Mouse (Mus musculus): Measurements from ENCODE around the gene Gm49333.
A peak's percentile ranks its signal among the peaks of the same experiment; 100 is the strongest.
"Not testable (repeated sequence)": the region's sequence is repeated elsewhere in the genome, so short reads cannot be mapped to it uniquely, and the experiment has no call there.

Gene Gm49333

DNA sequence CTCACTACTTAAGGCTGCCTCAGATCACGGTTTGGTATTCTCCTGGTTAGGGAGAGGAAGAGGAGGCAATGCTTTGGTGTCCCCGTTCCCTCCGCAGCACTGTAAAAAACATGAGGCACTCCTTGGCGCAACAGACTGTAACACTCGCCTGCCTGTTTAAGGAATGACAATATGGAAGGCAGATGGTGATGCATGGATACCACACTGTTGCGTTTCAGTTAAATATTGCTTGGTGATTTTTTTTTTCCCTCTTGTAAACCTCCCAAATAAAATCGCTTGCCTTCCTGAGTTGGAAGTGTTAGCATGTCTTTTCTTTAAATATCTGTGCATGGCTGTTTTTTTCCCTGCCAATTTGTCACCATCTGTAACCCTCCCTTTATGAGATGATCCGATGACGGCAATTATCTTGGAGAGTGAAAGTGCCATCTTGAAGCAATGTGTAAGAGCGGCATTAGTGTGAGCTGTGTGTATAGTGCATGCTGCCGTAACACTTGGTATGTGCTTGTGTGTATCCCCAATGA is 17.5 kb downstream of the Gm49333 start:
- no peak for DNase-seq (ENCODE audit: low spot score)

DNA sequence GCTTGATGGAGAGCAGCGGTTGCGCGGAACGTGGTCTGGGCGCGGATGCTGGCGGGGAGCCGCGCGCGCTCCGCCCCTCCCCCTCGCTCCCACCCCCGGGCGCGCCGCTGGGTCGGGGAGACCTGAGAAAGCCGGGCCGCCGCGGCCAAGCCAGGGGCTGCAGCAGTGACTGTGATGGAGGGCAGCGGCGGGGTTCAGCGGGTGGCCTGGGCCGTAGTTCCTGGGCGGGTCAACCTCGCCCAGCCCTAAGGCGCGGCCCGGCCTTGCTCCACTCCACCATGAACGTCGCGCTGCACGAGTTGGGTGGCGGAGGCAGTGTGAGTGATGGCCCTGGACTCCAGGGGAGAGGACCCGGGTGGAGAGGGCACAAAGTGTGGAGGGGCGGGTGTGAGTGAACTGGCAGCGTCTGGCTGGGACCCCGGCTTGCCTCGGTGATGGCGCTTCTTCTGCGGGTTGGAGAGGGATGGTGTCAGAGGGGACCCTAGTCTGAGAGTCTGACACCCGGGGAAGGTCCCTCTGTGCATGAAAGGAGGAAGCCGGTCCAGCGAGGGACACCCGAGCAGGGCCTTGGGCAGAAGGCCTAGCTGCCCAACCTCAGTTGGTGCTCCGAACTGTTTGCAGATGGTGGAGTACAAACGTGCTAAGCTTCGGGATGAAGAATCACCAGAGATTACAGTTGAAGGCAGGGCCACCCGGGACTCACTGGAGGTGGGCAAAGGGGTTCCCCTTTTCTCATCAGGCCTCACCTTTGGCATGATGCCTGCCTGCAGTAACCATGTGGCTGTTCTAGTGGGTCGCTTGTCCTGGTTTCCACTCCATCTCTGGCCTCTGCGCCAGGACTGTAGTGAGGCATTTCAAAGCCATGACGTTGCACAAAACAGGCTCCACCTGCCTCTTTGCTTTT is 18.6 kb downstream of the Gm49333 start, which contains the start of gene Ece2:
TSS of gene Ece2 (plus strand) at position 98 of the 904 bp plus-strand sequence.
- no peak for DNase-seq (ENCODE audit: low spot score)

DNA sequence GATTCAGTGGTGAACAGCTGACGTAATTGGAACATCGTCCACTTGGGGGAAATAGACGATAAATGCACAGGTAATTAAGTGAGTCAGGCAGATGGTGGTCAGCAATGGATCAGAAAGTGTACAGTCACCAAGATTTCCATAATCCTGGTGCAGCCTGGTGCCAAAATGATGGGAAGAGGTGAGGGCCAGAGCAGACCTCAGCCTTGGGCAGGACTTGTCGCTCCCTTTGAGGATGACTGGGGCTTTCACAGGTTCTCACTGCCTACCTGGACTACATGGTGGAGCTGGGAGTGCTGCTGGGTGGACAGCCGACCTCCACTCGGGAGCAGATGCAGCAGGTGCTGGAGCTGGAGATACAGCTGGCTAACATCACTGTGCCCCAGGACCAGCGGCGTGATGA is 26.0 kb downstream of the Gm49333 start:
- no peak for DNase-seq (ENCODE audit: low spot score)

DNA sequence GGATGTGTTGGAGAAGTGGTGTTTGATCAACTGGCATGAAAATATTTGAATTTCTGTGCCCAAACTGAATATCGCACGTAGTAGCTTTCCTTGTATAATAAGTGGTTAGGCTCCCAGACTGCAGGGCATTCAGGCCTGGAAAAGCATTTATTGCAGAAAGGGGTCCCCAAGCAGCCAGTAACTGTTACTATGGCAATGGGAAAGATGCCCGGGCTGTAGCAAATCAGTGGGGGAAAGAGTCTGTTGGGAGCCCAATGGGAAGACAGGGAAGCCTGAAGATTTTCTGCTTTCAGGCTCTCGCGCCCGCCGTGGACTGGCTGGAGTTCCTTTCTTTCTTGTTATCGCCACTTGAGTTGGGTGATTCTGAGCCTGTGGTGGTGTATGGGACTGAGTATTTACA is 27.0 kb downstream of the Gm49333 start:
- DNase-seq (ENCODE audit: low spot score): no peak

DNA sequence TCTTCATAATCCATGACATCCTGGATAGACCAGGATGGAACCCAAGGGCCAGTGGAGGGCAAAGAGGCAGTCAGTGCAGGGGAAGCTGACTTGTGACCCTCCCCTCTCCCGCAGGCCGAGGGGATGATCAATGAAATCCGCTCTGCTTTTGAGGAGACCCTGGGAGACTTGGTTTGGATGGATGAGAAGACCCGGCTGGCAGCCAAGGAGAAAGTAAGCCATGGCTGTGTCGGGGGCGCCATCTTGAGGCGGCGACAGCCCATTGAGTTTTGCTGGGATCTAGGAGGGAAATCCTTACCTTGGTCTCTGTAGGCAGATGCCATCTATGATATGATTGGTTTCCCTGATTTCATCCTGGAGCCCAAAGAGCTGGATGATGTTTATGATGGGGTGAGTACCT is 30.8 kb downstream of the Gm49333 start:
- DNase-seq (ENCODE audit: low spot score): peak; percentile 36

DNA sequence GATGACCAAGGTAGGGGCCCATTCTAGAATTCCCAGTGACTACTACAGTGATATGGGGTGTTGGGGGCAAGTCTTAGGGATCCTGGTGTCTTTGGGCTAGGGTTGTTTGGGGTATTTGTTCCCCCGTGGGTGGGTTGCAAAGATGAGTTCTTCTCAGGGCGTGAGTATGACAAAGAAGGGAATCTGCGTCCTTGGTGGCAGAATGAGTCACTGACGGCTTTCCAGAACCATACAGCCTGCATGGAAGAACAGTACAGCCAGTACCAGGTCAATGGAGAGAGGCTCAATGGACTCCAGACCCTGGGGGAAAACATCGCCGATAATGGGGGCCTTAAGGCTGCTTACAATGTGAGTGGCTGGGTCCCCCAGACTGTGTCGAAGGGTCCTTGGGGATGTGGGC is 32.5 kb downstream of the Gm49333 start:
- no peak for DNase-seq (ENCODE audit: low spot score)

DNA sequence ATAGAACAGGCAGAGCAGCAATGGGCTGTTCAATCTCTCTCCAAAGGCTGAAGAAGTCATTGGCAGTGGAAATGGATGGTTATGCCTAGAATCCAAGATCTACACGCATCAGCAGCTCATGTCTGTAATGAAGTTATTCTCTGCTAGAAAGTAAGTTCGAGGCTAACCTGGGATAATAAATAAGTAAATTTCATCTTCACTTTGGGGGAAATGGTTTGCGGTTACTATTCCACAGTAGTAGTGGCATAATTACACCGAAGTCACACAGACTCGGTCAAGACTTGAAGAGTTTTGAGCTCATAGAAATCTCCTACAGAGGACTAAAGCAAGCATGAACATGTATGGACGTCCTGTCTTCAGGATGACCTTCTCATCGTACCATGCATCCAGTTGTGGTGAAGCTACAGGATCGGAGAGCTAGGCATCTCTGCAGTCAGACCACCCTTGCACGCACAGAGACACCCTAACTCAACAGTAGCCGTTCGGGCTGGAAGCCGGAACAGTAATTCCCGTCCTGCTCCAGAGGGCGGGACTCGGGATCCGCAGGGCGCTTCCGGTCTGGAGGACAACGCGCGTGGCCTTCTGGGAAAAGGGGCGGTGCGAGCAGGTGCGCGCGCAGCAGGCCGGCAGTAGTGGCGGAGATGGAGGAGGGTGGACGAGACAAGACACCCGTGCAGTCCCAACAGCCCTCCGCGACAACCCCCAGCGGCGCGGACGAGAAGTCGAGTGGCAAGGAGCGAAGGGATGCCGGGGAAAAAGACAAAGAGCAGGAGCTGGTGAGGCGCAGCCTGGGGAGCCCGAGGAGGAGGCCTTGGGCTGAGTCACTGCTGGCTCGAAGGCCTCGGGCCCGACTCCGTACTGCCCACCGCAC is 39.9 kb downstream of the Gm49333 start, which contains the start of gene Psmd2:
TSS of gene Psmd2 (plus strand) at position 577 of the 871 bp plus-strand sequence.
- peak; percentile 91 for DNase-seq (ENCODE audit: low spot score)

DNA sequence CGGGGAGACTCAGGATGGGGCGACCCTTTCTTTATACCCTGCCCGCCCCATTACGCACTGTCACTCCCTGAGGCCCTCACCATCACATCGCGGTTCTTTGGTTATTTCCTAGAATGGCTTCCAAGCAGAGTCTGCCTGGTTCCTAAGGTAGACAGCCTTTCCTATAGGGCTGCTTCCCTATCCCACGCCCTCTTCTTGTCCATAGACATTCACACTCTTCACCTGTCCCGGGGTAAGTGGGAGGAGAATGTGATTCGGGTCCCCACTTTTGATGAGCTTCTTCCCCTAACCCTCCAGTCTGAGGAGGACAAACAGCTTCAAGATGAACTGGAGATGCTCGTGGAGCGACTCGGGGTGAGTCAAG is 40.5 kb downstream of the Gm49333 start:
- no peak for DNase-seq (ENCODE audit: low spot score)

DNA sequence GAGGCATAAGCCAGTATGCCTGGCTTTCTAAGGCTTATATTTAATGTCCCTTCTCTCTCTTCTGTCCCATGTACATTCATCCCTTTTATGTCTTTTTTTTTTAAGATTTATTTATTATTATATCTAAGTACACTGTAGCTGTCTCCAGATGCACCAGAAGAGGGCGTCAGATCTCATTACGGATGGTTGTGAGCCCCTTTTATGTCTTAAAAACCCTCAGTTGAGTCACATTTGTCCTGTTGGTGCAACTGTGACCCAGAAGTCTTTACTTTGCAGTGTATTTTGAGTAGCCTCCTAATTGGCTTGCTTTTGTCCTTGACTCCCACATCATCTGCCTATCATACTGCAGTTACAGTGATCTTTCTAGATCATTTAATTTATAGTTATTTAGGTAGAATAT is 41.9 kb downstream of the Gm49333 start:
- no peak for DNase-seq (ENCODE audit: low spot score)

DNA sequence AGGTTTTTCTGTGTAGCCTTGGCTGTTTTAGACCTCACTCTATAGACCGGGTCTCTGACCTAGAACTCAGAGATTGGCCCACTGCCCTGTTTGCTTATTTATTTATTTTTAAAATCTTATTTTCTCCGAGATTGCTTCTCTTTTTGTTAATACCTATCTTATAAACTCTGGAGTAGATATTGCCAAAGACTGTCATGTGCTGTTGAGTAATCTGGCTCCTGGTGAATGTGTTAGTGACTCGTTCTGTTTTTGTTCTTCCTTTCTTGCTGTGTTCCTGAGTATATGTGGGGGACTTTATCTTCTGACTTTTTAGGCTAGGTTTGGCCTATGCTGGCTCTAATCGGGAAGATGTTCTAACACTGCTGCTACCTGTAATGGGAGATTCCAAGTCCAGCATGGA is 46.3 kb downstream of the Gm49333 start:
- DNase-seq (ENCODE audit: low spot score): no peak

DNA sequence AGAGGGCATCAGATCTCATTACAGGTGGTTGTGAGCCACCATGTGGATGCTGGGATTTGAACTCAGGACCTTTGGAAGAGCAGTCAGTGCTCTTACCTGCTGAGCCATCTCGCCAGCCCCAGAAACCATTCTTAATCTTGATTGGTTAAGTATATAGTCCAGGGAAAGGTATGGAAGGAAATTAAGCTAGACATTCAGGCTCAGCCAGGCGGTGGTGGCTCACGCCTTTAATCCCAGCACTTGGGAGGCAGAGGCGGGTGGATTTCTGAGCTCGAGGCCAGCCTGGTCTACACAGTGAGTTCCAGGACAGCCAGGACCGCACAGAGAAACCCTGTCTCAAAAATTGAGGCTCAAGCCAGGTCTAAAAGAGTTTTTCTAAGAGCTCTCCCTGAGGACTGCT is 56.6 kb downstream of the Gm49333 start, which contains the start of gene Eif4g1:
TSS of gene Eif4g1 (plus strand) at position 301 of the 400 bp plus-strand sequence.
- DNase-seq (ENCODE audit: low spot score): not testable (repeated sequence)

DNA sequence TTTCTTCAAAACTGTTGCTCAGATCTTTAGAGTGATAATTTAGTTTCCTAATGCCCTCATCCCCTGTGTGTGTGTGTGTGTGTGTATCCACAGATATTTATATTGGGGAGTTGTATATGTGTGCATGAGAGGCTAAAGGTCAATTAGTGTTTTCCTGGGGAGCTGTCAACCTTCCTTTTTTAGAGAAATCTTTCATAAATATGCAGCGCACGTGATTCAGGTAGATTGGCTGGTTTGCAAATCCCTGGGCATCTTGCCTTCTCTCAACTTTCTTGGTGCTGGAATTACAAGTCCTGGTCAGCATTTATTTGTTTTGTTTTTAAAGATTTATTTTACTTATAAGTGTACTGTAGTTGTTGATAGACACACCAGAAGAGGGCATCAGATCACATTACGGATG is 58.9 kb downstream of the Gm49333 start:
- DNase-seq (ENCODE audit: low spot score): no peak

DNA sequence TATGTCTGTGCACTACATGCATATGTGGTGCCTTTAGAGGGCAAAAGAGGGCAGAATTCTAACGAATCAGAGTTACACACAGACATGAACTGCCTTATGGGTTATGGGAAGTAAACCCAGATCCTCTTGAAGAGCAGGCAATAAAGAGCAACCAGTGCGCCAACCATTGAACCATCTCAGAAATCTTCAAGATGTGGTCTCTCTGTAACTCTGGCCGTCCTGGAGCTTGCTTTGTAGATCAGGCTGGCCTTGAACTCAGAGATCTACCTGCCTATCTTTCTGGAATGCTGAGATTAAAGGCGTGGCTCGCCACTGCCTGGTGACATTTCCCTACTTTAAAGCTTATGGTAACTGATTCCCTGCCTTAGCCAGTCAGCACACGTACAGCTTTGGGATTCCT is 60.5 kb downstream of the Gm49333 start:
- DNase-seq (ENCODE audit: low spot score): no peak

DNA sequence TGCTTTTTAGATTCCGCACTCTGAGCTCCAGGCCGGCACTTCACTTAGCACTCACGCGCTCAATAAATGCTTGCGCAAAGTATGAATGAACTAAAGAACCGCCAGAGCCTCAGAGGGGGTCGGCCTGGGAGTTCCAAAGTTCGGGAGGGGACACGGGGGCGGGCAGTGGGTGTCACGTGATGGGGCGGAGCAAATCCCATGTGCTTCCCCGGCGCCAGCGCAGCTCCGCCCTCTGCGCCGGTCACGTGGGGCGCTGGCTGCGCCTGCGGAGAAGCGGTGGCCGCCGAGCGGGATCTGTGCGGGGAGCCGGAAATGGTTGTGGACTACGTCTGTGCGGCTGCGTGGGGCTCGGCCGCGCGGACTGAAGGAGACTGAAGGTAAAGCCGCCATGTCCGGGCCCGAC is 61.1 kb downstream of the Gm49333 start:
- peak; percentile 87 for DNase-seq (ENCODE audit: low spot score)

DNA sequence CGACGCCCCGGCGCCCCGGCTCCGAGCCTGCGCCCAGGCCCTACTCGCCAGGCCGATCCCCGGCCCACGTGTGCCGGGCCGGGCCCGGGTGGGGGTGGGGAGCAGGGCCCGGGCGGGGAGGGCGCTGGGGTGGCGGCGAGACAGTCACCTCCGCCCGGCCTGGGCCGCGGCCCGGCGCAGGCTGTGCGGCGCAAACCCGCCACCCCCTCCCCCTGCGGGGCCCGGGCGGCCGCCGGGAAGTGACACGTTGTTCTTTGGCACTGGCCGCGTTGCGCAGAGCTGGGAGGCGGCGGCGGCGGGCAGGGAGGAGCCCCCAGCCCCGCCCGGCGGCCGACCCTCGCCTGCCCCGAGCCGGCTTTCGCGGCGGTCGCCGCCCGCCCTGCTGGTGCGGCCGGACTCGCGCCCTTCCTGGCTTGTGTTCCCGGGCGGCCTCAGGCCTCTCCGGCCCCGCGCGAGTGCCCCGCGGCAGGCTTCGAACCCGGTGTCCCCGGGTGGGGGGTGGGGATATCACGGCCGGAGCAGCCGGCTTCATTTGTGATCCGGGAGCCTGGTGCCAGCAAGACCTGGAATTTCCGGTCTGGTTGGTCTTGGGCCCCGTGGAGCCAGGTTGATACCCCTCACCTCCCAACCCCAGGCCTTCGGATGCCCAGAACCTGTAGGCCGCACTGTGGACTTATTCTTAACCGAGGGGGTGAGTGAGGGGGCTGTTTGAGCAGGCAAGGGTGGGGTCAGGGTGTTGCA is 61.7 kb downstream of the Gm49333 start:
- DNase-seq (ENCODE audit: low spot score): no peak

DNA sequence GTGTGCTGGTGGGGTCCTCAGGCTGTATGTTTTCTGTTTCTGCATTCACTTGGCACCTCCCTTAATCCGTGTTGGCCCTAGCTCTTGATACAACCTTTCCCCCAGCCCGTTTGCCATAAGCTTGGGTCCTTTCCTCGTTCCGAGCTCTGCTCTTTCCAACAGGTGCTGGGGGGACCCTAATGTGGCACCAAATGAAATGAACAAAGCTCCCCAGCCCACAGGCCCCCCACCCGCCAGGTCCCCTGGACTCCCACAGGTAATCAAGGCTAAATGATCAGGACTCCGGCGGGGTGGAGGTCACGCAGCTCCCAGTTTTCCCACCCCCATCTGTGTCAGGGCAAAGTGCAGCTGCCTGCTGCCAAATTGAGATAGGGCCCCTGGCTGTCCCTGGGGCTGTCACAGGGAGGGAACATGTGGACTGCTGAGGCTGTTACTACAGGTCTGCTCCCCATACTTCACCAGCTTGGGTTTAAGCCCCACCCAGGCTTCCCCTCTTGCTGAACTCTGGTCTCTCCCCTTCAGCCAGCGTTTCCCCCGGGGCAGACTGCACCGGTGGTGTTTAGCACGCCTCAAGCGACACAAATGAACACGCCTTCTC is 62.4 kb downstream of the Gm49333 start:
- DNase-seq (ENCODE audit: low spot score): peak; percentile 67

DNA sequence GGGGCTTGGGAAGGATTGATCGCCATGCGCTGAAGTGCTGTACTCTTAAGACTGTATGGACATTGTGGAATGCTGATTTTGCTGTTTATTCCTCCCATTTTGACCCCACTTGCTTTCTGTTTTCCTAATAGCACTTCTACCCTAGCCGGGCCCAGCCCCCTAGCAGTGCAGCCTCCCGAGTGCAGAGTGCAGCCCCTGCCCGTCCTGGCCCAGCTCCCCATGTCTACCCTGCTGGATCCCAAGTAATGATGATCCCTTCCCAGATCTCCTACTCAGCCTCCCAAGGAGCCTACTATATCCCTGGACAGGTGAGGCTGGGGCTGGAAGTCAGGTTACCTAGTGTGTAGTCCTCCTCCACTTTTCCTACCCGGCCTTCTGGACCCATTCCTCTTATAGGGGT is 63.8 kb downstream of the Gm49333 start:
- DNase-seq (ENCODE audit: low spot score): no peak

DNA sequence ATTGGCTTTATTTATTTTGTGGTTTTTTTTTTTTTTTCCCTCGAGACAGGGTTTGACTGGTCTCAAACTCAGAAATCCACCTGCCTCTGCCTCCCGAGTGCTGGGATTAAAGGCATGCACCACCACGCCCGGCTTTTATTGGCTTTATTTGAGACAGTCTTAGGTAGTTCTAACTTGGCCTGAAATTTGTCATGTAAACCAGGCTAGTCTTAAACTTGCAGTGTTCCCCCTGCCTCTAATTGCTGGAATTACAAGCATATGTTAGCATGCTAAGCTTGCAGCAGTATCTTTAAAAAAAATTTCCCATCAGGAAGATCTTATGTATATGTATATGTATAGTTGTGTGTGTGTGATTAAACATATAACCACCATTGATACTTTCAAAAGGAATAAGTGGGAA is 65.3 kb downstream of the Gm49333 start:
- no peak for DNase-seq (ENCODE audit: low spot score)

DNA sequence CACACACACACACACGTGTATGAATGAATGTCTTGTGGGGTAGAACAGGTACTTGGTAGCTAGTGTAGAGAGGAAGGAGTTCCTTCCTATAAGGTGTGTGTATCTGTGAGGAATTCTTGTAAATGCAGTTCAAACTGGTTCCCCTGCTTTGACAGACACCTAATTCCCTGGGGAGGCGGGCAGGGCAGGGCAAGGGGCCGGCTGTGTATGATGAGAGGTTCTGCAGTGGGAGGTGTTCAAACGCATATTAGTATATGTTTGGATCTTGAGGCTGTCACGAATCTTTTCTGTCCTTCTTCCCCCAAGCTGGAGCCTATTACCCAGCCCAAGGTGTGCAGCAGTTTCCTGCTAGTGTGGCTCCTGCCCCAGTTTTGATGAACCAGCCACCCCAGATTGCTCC is 66.0 kb downstream of the Gm49333 start:
- no peak for DNase-seq (ENCODE audit: low spot score)

DNA sequence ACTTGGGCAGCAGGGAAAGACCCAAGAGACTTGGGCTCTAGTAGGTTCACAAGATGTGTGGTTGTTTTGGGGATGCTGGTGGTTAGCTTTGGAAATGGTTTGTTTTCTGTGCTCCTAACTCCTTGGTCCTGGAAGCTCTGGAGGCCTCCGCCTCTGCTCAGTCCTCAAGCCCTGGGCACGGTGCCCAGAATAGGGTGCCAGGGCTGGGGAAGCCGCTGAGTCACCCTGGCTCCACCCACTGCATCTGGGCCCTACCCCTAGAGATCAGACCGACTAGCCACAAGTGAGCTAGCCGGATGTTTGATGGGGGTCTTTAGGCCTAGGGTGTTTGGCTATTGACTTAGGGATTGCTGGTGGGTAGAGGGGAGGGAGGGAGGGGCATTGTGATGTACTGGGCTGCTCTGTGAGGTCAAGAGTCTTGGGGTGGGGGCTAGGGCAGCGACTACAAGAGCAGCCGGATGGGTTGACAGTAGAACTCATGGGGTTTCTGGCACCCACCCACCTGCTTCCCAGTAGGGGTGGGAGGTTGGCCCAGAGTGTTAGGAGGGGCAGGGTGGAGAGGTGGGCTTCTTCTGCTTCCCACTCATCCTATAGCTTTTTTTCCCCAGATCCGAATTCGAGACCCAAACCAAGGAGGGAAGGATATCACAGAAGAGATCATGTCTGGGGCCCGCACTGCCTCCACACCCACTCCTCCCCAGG is 66.7 kb downstream of the Gm49333 start:
- peak; percentile 57 for DNase-seq (ENCODE audit: low spot score)

DNA sequence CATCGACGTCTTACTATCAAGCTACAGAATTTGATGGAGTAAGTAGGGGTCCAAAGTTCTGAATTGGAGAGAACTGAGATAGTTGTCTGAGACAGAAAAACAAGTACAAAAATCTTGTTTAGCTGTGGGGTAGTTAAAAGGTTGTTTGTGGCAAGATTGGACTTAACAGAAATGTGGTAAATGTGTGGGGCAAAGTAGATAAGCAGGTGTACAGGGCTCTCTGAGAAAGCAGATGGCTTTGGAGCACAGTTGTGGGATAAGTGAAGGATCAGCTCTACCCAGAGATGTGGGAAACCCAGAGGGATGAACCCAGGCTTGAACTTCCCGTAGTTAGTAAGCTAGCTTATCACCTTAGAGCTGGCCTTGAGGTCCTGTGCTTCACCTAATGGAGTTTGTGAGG is 79.4 kb downstream of the Gm49333 start:
- DNase-seq (ENCODE audit: low spot score): no peak
